Mouse (Mus musculus): Measurements from ENCODE around the gene Tbc1d21. TPM values are rescaled to one million over a fixed set of nuclear protein-coding genes. Genes with fewer than 3 reads are reported as not detected.

Gene Tbc1d21
- polyA plus RNA-seq, 1 experiment from 2014 or later, result not detected

DNA sequence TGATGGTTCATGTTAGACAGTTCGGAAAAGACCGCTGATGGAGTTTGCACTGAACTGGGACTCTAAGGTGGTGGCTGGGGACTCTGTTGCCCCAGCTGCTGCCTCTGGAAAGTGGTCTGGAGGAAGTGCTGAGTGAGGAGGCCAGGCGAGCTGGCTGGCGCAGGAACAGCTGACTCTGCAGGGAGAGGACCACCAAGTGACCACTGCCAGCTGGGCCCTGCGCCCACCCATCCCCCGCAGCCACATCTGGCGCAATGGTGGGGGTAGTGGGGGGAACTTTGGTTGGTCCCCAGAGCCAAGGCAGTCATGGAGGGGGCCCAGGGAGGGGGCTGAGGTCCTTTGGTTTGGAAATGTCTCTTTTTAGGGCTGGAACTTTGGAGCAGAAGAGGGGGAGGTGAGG, 53.5 kb downstream of the Tbc1d21 start:
- Histone ChIP-seq H3K9ac (replicated peaks; ENCODE audit: low read length) (no peak overlapping the region), H3K4me1 (ENCODE audit: control insufficient read depth, insufficient read depth, low read length) (peaks cover 8% of the 10 kb centered on the region), H3K9me3 (replicated peaks; ENCODE audit: control insufficient read depth, low read length) (no peaks in the 10 kb centered on the region), H3K4me2 (ENCODE audit: low read depth, low read length) (no peak overlapping the region), H3K4me3 (ENCODE audit: low read depth, low read length) (no peak overlapping the region), H3K27me3 (ENCODE audit: control insufficient read depth, insufficient read depth, low read length) (peaks cover under 1% of the 10 kb centered on the region; the same call in 1 of the 2 replicates), H3K36me3 (replicated peaks; ENCODE audit: control insufficient read depth, insufficient read depth, low read depth, low read length) (no peaks in the 10 kb centered on the region), H3K27ac (replicated peaks; ENCODE audit: low read depth, low read length) (no peak overlapping the region)
- ATAC-seq (replicated peaks; ENCODE audit: insufficient number of reproducible peaks, low FRiP score, low TSS enrichment, low read depth) (no peak), DNase-seq (ENCODE audit: low spot score) (no peak)
- WGBS, result 70% methylated on average over 7 of the region's 7 CpGs

GRCm38 (mm10) chr9:58315850-58316249, 54.4 kb downstream of the Tbc1d21 start:
- Histone ChIP-seq H3K4me3 (ENCODE audit: low read depth, low read length) (no peak overlapping the region), H3K4me2 (ENCODE audit: low read depth, low read length) (no peak overlapping the region), H3K4me1 (ENCODE audit: control insufficient read depth, insufficient read depth, low read length) (peaks cover 10% of the 10 kb centered on the region), H3K36me3 (replicated peaks; ENCODE audit: control insufficient read depth, insufficient read depth, low read depth, low read length) (no peaks in the 10 kb centered on the region), H3K9me3 (replicated peaks; ENCODE audit: control insufficient read depth, low read length) (no peaks in the 10 kb centered on the region), H3K9ac (replicated peaks; ENCODE audit: low read length) (no peak overlapping the region), H3K27ac (replicated peaks; ENCODE audit: low read depth, low read length) (no peak overlapping the region), H3K27me3 (ENCODE audit: control insufficient read depth, insufficient read depth, low read length) (peaks cover 3% of the 10 kb centered on the region; the same call in 1 of the 2 replicates)
- ATAC-seq (replicated peaks; ENCODE audit: insufficient number of reproducible peaks, low FRiP score, low TSS enrichment, low read depth), result no peak
- DNase-seq (ENCODE audit: low spot score), result no peak
- WGBS, result 96% methylated on average over 2 of the region's 2 CpGs

DNA sequence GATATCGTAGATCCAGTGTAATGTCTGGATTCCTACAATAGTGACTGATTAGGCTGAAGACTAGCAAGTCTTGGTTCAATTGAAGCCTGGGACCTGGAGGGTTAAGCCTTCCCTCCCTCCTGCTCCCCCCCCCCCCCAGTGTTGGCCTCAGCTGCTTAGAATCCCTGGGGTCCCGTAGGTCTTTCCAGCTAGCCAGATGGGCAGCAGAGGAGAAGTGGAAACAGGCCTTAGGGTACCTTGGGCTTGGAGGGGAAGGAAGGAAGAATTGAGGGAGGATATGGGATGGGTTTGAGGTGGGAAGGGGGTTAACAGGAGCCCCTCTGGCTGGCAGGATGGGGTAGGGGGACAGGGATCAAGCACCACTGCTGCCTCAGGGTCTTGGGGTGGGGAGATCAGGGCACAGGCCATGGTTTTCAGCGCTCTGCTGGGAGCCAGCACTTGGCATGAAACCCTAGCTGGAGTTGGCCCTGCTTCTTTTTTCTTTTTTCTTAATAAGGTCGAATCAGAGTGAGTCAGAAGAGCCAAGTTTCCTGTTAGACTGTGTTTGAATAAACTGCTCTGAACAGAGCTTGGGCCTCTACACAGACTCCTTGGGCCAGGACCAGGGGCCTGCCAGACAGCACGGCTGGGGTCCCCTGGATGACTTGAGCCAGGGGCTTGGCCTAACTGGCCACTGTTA, 55.4 kb downstream of the Tbc1d21 start:
- Histone ChIP-seq H3K27me3 (ENCODE audit: control insufficient read depth, insufficient read depth, low read length) (peaks cover 3% of the 10 kb centered on the region; the same call in 1 of the 2 replicates), H3K9ac (replicated peaks; ENCODE audit: low read length) (no peak overlapping the region; the same call in 1 of the 2 replicates), H3K36me3 (replicated peaks; ENCODE audit: control insufficient read depth, insufficient read depth, low read depth, low read length) (no peaks in the 10 kb centered on the region), H3K4me2 (ENCODE audit: low read depth, low read length) (no peak overlapping the region), H3K27ac (replicated peaks; ENCODE audit: low read depth, low read length) (peak overlapping the region; percentile 72), H3K4me3 (ENCODE audit: low read depth, low read length) (no peak overlapping the region), H3K9me3 (replicated peaks; ENCODE audit: control insufficient read depth, low read length) (no peaks in the 10 kb centered on the region), H3K4me1 (ENCODE audit: control insufficient read depth, insufficient read depth, low read length) (peaks cover 10% of the 10 kb centered on the region)
- ATAC-seq (replicated peaks; ENCODE audit: insufficient number of reproducible peaks, low FRiP score, low TSS enrichment, low read depth) (no peak), DNase-seq (ENCODE audit: low spot score) (peak; percentile 50)
- 29% methylated on average over 5 of the region's 5 CpGs for WGBS

GRCm38 (mm10) chr9:58312944-58313359, 57.3 kb downstream of the Tbc1d21 start, which contains the start of gene Loxl1:
Gene Loxl1, minus strand, starts transcription at chr9:58313186.
- H3K4me1 ChIP-seq (ENCODE audit: control insufficient read depth, insufficient read depth, low read length), result peaks cover 10% of the 10 kb centered on the region
- H3K4me3 ChIP-seq (ENCODE audit: low read depth, low read length), result peak within 1 kb of the TSS; percentile 48
- DNase-seq (ENCODE audit: low spot score) (peak; percentile 90), ATAC-seq (replicated peaks; ENCODE audit: insufficient number of reproducible peaks, low FRiP score, low TSS enrichment, low read depth) (peak; percentile 50)
- H3K9ac ChIP-seq (replicated peaks; ENCODE audit: low read length), result peak within 1 kb of the TSS; percentile 70
- peak within 1 kb of the TSS; percentile 91 for H3K4me2 ChIP-seq (ENCODE audit: low read depth, low read length)
- no peaks in the 10 kb centered on the region for H3K36me3 ChIP-seq (replicated peaks; ENCODE audit: control insufficient read depth, insufficient read depth, low read depth, low read length)
- WGBS, result 1% methylated on average over 19 of the region's 21 CpGs
- H3K27me3 ChIP-seq (ENCODE audit: control insufficient read depth, insufficient read depth, low read length), result peaks cover 3% of the 10 kb centered on the region; the same call in 1 of the 2 replicates
- peak within 1 kb of the TSS; percentile 62 for H3K27ac ChIP-seq (replicated peaks; ENCODE audit: low read depth, low read length)
- H3K9me3 ChIP-seq (replicated peaks; ENCODE audit: control insufficient read depth, low read length), result no peaks in the 10 kb centered on the region

DNA sequence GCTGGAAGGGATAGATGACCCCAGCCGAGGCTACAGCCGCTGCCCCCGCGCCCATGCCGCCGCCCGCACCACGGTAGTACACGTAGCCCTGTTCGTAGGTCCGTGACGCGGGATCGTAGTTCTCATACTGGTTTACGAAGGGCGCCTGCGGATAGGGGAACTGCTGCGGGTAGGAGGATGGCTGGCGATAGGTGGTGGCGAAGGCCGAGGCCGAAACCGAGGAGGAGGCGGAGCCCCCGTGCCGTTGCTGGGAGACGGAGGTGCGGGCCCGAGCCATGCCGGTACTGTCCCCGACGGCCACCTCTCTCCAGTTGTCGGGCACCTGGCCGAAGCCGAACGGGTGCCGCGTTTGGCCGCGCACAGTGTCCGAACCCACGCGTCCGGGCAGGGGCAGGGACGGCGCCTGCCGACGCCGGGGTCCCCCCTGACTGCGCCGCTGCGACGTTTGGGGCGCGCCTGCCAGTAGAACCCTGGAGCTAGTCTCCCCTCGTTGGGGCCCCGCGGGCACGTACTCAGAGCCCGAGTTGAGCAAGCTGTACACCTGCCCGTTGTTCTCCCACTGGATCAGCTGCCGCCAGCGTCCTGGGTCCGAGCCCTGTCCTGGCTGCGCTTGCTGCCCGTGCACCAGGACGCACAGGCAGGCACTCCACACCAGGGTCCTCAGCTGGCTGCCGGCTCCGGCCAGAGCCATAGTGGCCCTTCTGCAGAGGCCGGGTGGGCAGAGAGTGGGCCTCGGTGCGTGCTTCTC, 57.9 kb downstream of the Tbc1d21 start:
- under 1% methylated on average over 64 of the region's 72 CpGs for WGBS
- DNase-seq (ENCODE audit: low spot score) (peak; percentile 45), ATAC-seq (replicated peaks; ENCODE audit: insufficient number of reproducible peaks, low FRiP score, low TSS enrichment, low read depth) (peak; percentile 41; the same call in 1 of the 2 replicates)
- Histone ChIP-seq H3K4me3 (ENCODE audit: low read depth, low read length) (peak overlapping the region; percentile 48), H3K36me3 (replicated peaks; ENCODE audit: control insufficient read depth, insufficient read depth, low read depth, low read length) (no peaks in the 10 kb centered on the region), H3K9me3 (replicated peaks; ENCODE audit: control insufficient read depth, low read length) (no peaks in the 10 kb centered on the region), H3K9ac (replicated peaks; ENCODE audit: low read length) (peak overlapping the region; percentile 70), H3K27me3 (ENCODE audit: control insufficient read depth, insufficient read depth, low read length) (peaks cover 3% of the 10 kb centered on the region; the same call in 1 of the 2 replicates), H3K4me1 (ENCODE audit: control insufficient read depth, insufficient read depth, low read length) (peaks cover 10% of the 10 kb centered on the region), H3K27ac (replicated peaks; ENCODE audit: low read depth, low read length) (peak overlapping the region; percentile 62), H3K4me2 (ENCODE audit: low read depth, low read length) (peak overlapping the region; percentile 91)

DNA sequence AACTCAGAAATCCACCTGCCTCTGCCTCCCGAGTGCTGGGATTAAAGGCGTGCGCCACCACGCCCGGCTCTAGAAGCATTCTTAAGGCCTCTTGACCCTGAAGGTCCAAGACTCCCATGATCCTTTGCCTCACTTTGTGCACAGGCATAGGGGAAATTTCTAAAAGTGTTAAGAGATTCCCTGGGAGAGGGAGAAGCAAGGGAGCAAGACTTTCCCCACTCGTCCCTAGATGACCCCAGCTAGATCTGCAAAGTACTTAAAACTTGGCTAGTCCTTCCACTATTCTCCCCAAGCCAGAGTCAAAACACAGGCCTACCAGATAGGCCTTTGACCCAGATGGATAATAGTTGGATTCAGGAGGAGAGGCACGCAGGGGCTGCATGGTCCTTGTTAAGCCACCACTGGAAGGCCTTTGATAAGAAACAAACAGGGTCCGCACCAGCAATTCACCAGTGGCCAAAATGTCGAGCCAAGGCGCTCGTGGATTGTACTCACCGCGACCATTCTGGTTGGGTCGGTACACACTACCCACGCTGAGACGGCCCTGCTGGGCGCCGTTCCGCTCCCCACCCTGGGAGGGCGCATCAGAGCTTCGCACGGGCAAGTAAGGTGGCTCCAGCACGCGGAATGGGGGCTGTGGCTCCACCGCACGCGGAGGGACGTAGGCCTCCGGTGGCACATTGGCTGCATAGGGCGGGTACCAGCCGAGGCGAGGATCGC, 58.9 kb downstream of the Tbc1d21 start:
- Histone ChIP-seq H3K9ac (replicated peaks; ENCODE audit: low read length) (peak overlapping the region; percentile 70), H3K4me1 (ENCODE audit: control insufficient read depth, insufficient read depth, low read length) (peaks cover 10% of the 10 kb centered on the region), H3K27ac (replicated peaks; ENCODE audit: low read depth, low read length) (no peak overlapping the region)

DNA sequence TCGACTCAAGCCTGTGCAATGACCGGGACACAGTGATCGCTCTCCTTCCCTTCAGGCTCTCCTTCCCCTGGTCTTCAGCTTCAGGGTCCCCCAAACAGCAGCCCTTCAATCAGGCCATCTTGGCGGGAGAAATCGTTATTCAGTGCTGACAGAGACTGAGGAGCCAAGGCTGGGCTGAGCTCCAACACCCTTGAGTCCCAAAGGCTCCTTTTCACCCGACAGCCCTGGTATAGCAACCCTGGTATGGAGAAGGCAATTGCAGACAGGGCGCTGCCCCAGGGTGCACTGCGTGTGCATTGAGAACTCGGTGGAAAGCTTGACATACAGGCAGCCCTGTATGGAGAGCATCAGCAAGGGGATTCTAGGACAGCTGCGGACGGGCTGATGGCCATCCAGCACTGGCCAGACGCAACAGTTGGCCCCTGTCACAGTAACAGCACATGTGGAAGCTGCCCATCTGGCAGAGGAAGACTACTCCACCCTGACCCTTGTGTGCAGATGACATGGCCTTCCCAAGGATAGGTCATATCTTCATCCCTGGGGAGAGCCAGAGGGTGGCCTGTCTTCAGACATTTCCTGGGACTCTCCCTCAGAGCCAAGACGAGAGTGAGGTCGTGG, 60.1 kb downstream of the Tbc1d21 start:
- H3K4me1 ChIP-seq (ENCODE audit: control insufficient read depth, insufficient read depth, low read length), result peaks cover 12% of the 10 kb centered on the region
- peaks cover 3% of the 10 kb centered on the region; the same call in 1 of the 2 replicates for H3K27me3 ChIP-seq (ENCODE audit: control insufficient read depth, insufficient read depth, low read length)
- H3K4me2 ChIP-seq (ENCODE audit: low read depth, low read length), result no peak overlapping the region
- ATAC-seq (replicated peaks; ENCODE audit: insufficient number of reproducible peaks, low FRiP score, low TSS enrichment, low read depth) (no peak), DNase-seq (ENCODE audit: low spot score) (no peak)
- no peak overlapping the region for H3K9ac ChIP-seq (replicated peaks; ENCODE audit: low read length)
- H3K9me3 ChIP-seq (replicated peaks; ENCODE audit: control insufficient read depth, low read length), result no peaks in the 10 kb centered on the region
- WGBS, result 84% methylated on average over 14 of the region's 14 CpGs
- no peak overlapping the region for H3K4me3 ChIP-seq (ENCODE audit: low read depth, low read length)
- no peak overlapping the region for H3K27ac ChIP-seq (replicated peaks; ENCODE audit: low read depth, low read length)
- no peaks in the 10 kb centered on the region for H3K36me3 ChIP-seq (replicated peaks; ENCODE audit: control insufficient read depth, insufficient read depth, low read depth, low read length)

More for the DNA sequence above, 58.9 kb downstream of the Tbc1d21 start:
- Histone ChIP-seq H3K27me3 (ENCODE audit: control insufficient read depth, insufficient read depth, low read length) (peaks cover 3% of the 10 kb centered on the region; the same call in 1 of the 2 replicates), H3K36me3 (replicated peaks; ENCODE audit: control insufficient read depth, insufficient read depth, low read depth, low read length) (no peaks in the 10 kb centered on the region), H3K9me3 (replicated peaks; ENCODE audit: control insufficient read depth, low read length) (no peaks in the 10 kb centered on the region), H3K4me2 (ENCODE audit: low read depth, low read length) (peak overlapping the region; percentile 91), H3K4me3 (ENCODE audit: low read depth, low read length) (peak overlapping the region; percentile 48)
- WGBS, result 48% methylated on average over 33 of the region's 33 CpGs
- ATAC-seq (replicated peaks; ENCODE audit: insufficient number of reproducible peaks, low FRiP score, low TSS enrichment, low read depth) (no peak), DNase-seq (ENCODE audit: low spot score) (peak; percentile 33)

Measured in embryonic facial prominence, embryonic 11.5 days (tissue).